Mouse (Mus musculus) spleen, adult 2 months (tissue): Measurements from ENCODE around the gene Jrkl. TPM values are rescaled to one million over a fixed set of nuclear protein-coding genes. Genes with fewer than 3 reads are reported as not detected.
A peak's percentile ranks its signal among the peaks of the same experiment; 100 is the strongest.

Source experiments
- DNase-seq, 2 experiments: peaks; one replicate each; pipeline versions ENCODE4 v3.0.0 to v3.0.0-alpha.2; 2012 to 2021; ENCODE audit warnings: low spot score in 2 of 2, low read depth in 1 of 2
- H3K27ac ChIP-seq: fragments of 200-500 bp; 2 replicates; pipeline ENCODE4 v1.5.1; 2012; ENCODE audit warnings: low read length, inconsistent platforms; ENCODE audit not compliant: insufficient read depth
- H3K27me3 ChIP-seq: fragments of 200-500 bp; 2 replicates; pipeline ENCODE4 v1.6.1; 2012; ENCODE audit warnings: mild to moderate bottlenecking, moderate library complexity, low read length, inconsistent platforms; ENCODE audit not compliant: control insufficient read depth, insufficient read depth
- H3K36me3 ChIP-seq: fragments of 200-500 bp; 2 replicates; pipeline ENCODE4 v1.6.1; 2012; ENCODE audit warnings: mild to moderate bottlenecking, low read length, inconsistent platforms; ENCODE audit not compliant: control insufficient read depth, insufficient read depth
- H3K4me1 ChIP-seq: fragments of 200-500 bp; 2 replicates; pipeline ENCODE4 v1.6.1; 2011; ENCODE audit warnings: inconsistent platforms; ENCODE audit not compliant: control insufficient read depth, insufficient read depth, insufficient read length
- H3K4me3 ChIP-seq: fragments of 200-500 bp; 2 replicates; pipeline ENCODE4 v1.5.1; 2011; ENCODE audit warnings: mild to moderate bottlenecking, inconsistent platforms; ENCODE audit not compliant: insufficient read depth, insufficient read length; ENCODE audit errors: extremely low read depth
- CTCF ChIP-seq: fragments of 200-500 bp; IDR thresholded peaks from 2 replicates; pipeline ENCODE4 v1.5.1; 2011; ENCODE audit warnings: mild to moderate bottlenecking, inconsistent platforms; ENCODE audit not compliant: insufficient read depth, insufficient read length, insufficient replicate concordance; ENCODE audit errors: extremely low read depth
- POLR2A ChIP-seq: fragments of 200-500 bp; IDR thresholded peaks from 2 replicates; pipeline ENCODE4 v1.6.1; 2011; ENCODE audit warnings: low read depth, low read length, inconsistent platforms
- WGBS: fragments of 180-500 bp; shearing (Covaris S2); methylation state at CpG from one replicate; pipeline ENCODE4 v1.1.7; 2018; 5-methylcytosine and 5-hydroxymethylcytosine counted together
- polyA plus RNA-seq: library from polyadenylated mRNA; depleted of rRNA; stranded (reverse); fragments of >200 nt; gene quantifications from 2 replicates; pipeline ENCODE4 v1.2.3, GENCODE M21; 2012; rRNA removed

Gene Jrkl
- polyA plus RNA-seq = 0.22 and 0.30 TPM in 2 replicates

DNA sequence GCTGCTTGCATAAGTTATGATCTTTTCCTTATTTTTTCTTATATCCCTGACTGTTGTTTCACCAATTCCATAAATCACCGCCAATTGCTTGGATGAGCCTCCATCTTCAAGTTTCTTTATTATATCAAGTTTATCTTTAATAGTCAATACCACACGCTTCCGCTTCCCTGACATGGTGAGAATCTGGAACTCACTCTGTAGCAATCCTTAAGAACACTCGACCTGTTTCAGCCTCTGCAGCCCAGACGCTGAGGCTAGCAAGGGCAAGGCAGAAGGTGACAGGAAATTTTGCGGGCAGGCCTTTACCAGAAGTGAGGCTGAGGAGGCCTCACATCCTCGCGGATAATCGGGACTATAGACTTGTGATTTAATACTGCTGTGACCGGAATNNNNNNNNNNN lies at the start of gene Jrkl:
TSS of gene Jrkl (minus strand) at position 349 of the 400 bp plus-strand sequence.
- Histone ChIP-seq H3K36me3 (no peaks in the 10 kb centered on the region), H3K27me3 (no peaks in the 10 kb centered on the region), H3K4me1 (no peaks in the 10 kb centered on the region), H3K27ac (peak within 1 kb of the TSS; percentile 67), H3K4me3 (peak within 1 kb of the TSS; percentile 62)
- DNase-seq = peak in 1 of 2 experiments; percentile 14
- WGBS = 3% methylated on average over 10 of the region's 10 CpGs
- no peak for TF ChIP-seq POLR2A
- no peak for TF ChIP-seq CTCF

DNA sequence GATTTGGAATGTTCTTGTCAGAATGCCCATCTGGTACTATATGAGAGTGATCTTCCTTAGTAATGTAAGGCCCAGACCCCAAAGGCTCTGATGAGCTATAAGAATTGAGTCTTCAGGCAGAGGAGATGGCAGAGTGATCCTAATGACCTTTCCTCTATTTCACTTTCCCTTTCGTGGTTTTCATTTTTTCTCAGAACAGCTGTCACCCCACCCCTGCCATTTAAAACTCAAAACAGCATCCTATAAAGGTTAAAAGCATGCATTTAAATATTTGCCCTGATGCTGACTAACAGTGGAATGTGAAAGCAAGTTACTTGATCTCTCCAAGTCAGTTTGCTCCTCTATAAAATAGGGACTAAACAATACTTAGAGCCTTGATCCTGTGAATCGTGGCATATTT lies 41.9 kb upstream of the Jrkl start:
- no peak overlapping the region for H3K4me3 ChIP-seq
- H3K36me3 ChIP-seq = peaks cover 3% of the 10 kb centered on the region
- TF ChIP-seq CTCF (no peak), POLR2A (no peak)
- H3K27ac ChIP-seq = no peak overlapping the region
- DNase-seq = no peak
- no peaks in the 10 kb centered on the region for H3K4me1 ChIP-seq
- H3K27me3 ChIP-seq = no peaks in the 10 kb centered on the region
- WGBS = 62% methylated on average over 2 of the region's 2 CpGs

GRCm38 (mm10) chr9:13273219-13273618 lies 27.6 kb upstream of the Jrkl start:
- Histone ChIP-seq H3K27ac (no peak overlapping the region), H3K27me3 (no peaks in the 10 kb centered on the region), H3K36me3 (peaks cover 7% of the 10 kb centered on the region), H3K4me3 (no peak overlapping the region), H3K4me1 (no peaks in the 10 kb centered on the region)
- WGBS = 82% methylated on average over 1 of the region's 1 CpGs
- no peak for DNase-seq
- no peak for TF ChIP-seq CTCF
- no peak for TF ChIP-seq POLR2A

- Histone ChIP-seq H3K4me3 (no peak overlapping the region), H3K4me1 (no peaks in the 10 kb centered on the region), H3K27me3 (no peaks in the 10 kb centered on the region), H3K27ac (no peak overlapping the region), H3K36me3 (peaks cover 5% of the 10 kb centered on the region; the same call in 1 of the 2 replicates)
- DNase-seq = no peak
- TF ChIP-seq POLR2A = no peak
- no peak for TF ChIP-seq CTCF
- 83% methylated on average over 3 of the region's 3 CpGs for WGBS
Observed at GRCm38 (mm10) chr9:13260980-13261379, 15.4 kb upstream of the Jrkl start.

GRCm38 (mm10) chr9:13258173-13258572 lies 12.5 kb upstream of the Jrkl start:
- WGBS = 94% methylated on average over 2 of the region's 2 CpGs
- Histone ChIP-seq H3K4me3 (no peak overlapping the region), H3K27me3 (no peaks in the 10 kb centered on the region), H3K4me1 (no peaks in the 10 kb centered on the region), H3K36me3 (peaks cover 5% of the 10 kb centered on the region; the same call in 1 of the 2 replicates), H3K27ac (no peak overlapping the region)
- no peak for DNase-seq
- no peak for TF ChIP-seq CTCF

DNA sequence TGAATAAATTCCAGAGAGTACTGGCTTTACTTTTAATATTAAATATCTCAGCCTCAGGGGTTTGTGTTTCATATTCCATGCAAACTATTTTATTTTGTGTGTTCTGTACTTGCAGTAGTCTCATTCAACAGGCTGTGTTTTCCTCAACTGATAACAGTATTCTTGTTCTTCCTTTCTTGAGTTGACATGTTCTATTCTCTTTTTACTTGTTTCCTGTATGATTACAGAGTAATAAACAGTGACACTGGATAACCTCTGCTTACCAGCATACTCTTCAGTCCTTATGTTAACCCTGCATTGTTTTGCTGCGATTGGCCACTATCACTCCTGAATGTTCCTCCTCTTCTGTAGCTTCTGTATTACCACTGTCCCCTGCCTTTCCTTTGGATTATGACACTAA lies 11.1 kb upstream of the Jrkl start:
- 88% methylated on average over 1 of the region's 1 CpGs for WGBS

DNA sequence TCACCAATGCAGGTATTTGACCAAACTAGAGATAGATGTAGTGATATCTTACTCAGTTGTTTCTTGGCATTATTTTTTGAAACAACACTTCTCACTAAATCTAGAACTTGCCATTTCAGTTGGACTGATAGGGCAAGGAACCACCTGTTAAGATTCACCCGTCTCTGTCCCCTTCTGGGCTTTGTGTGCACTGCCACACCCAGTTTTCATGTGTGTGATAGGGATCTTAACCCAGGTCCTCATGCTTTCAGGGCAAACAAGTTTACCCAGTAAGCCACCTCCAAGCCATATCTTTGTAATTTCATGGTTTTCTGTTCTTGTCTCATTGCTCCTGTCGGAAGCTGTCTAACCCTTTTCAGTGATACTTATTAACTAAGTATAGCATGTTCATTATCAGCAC lies 5.6 kb upstream of the Jrkl start:
- H3K4me1 ChIP-seq = no peaks in the 10 kb centered on the region
- peaks cover 4% of the 10 kb centered on the region; the same call in 1 of the 2 replicates for H3K36me3 ChIP-seq
- no peak for TF ChIP-seq POLR2A
- no peak for TF ChIP-seq CTCF
- no peak for DNase-seq
- WGBS = 71% methylated on average over 2 of the region's 2 CpGs
- no peaks in the 10 kb centered on the region for H3K27me3 ChIP-seq
- H3K27ac ChIP-seq = no peak overlapping the region
- no peak overlapping the region for H3K4me3 ChIP-seq

More for the DNA sequence above, 11.1 kb upstream of the Jrkl start:
- Histone ChIP-seq H3K27ac (no peak overlapping the region), H3K36me3 (peaks cover 7% of the 10 kb centered on the region; the same call in 1 of the 2 replicates), H3K4me1 (no peaks in the 10 kb centered on the region), H3K4me3 (no peak overlapping the region), H3K27me3 (no peaks in the 10 kb centered on the region)
- TF ChIP-seq CTCF = no peak
- TF ChIP-seq POLR2A = no peak
- DNase-seq = no peak
